Mouse (Mus musculus): ENCODE measurements around the gene Napa.

The Napa gene

GRCm38 (mm10) chr7:16132926-16133325 lies 34.7 kb downstream of the Napa start:
- DNase-seq, result no peak

GRCm38 (mm10) chr7:16133691-16134090 lies 35.4 kb downstream of the Napa start:
- DNase-seq, result no peak

- no peak for DNase-seq
Observed at GRCm38 (mm10) chr7:16134951-16135392, 36.7 kb downstream of the Napa start.

- DNase-seq, result no peak
Observed at GRCm38 (mm10) chr7:16146489-16147410, 48.5 kb downstream of the Napa start.

- peak in 1 of 2 experiments; percentile 28 for DNase-seq
Observed at GRCm38 (mm10) chr7:16147643-16148042, 49.4 kb downstream of the Napa start.

- no peak for DNase-seq
Observed at GRCm38 (mm10) chr7:16149241-16149640, 51.0 kb downstream of the Napa start.

- DNase-seq, result no peak
Observed at GRCm38 (mm10) chr7:16150191-16151145, 52.2 kb downstream of the Napa start.

- peak; percentile 16 to 28 for DNase-seq
Observed at GRCm38 (mm10) chr7:16153522-16153921, 55.3 kb downstream of the Napa start.

GRCm38 (mm10) chr7:16155132-16155872 lies 57.0 kb downstream of the Napa start:
- no peak for DNase-seq

- no peak for DNase-seq
Observed at GRCm38 (mm10) chr7:16156105-16156714, 58.0 kb downstream of the Napa start.

- DNase-seq, result no peak
Observed at GRCm38 (mm10) chr7:16158735-16159134, 60.5 kb downstream of the Napa start.

GRCm38 (mm10) chr7:16160702-16161101 lies 62.4 kb downstream of the Napa start:
- DNase-seq, result peak; percentile 41 to 52

- no peak for DNase-seq
Observed at GRCm38 (mm10) chr7:16161302-16161701, 63.0 kb downstream of the Napa start.

- DNase-seq, result no peak
Observed at GRCm38 (mm10) chr7:16162036-16162435, 63.8 kb downstream of the Napa start.

All from lung, adult 18-20 months (tissue).